Mouse (Mus musculus): ENCODE measurements around the gene Crip1.

The Crip1 gene

DNA sequence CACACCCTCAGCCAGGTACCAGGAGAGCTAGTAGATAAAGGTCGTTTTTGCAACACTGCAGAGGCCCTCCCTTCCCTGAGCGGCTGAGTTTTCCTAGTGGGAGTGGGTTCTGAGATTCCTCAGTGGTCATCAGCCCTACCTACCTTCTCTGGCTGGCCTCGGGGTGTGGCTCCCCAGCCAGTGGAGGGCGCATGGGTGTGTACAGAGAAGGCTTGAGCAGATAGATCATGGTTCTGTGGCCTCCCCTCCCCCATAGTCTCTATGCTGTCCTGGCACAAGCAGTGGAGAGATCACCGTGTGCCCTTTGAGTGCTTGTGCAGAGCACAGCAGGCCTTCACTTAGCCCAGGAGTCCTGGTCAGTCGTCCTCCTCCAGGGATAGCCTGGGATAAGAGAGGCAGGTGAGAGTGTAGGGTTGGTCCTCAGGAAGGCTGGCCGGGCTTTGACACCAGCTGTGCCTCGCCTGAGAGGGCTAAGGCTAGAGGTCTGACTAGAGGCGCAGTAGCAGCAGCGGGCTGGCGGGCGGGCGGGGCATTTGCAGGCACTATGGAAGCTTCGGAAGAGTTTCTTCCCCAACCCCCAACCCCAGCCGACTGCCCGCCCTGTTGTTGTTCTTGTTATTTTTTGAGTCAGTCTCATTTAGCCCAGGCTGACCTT, 2.4 kb downstream of the Crip1 start:
- peak; percentile 34 to 60 for DNase-seq

DNA sequence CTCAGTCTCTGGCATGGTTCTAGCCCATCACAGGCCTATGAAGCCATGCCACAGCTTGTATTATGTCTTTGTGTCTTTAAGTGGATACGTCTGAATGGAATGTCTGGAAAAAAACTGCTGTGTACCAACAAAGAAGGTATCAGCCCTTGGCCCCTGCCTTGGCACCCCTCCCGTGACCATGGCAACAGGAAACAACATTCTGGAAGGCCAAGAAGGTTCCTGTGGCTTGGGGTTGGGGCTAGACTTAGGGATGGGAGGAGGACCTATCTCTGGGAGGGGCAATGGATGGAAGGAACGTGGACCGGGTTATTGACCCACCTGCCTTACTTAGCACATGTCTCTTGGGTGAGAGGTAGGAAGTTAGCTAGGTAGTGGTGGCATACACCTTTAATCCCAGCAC, 3.2 kb downstream of the Crip1 start:
- peak; percentile 43 to 60 for DNase-seq

DNA sequence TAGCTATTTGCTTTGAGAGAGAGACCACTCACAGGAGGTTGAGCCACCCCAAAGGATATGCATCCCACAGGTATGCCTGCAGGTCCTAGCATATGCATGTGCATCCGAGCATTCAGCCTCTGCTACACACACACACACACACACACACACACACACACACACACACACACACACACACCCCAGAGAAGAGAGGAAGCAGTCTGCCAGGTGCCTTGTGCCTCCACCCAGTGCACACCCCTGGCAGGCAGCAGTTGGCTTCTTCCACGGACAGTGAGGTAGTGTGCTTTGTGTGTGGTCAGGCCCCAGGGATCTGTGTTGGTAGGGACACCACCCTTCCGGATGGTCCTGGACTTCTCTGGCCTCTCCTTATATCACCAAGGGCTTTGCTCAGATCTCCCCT, 3.8 kb downstream of the Crip1 start:
- no peak for DNase-seq

DNA sequence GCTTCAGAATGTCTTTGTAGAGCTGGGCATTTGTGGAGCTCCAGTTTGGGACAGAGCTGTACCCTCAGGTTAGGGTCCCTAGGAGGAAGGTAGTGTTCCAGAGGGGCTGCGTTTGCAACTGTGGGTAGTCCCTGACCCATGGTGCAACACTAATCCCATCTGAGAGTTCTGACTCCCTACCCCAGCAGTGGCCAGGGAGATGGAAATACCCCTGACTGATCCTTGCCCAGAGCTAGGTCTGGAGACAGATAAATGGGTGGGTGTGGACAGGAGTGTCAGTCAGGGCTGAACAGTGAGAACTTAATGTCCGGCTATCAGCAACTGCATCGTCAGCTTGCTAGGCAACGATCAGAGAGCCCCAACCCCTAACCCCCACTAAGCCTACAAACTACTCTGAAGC, 4.5 kb downstream of the Crip1 start:
- no peak for DNase-seq

DNA sequence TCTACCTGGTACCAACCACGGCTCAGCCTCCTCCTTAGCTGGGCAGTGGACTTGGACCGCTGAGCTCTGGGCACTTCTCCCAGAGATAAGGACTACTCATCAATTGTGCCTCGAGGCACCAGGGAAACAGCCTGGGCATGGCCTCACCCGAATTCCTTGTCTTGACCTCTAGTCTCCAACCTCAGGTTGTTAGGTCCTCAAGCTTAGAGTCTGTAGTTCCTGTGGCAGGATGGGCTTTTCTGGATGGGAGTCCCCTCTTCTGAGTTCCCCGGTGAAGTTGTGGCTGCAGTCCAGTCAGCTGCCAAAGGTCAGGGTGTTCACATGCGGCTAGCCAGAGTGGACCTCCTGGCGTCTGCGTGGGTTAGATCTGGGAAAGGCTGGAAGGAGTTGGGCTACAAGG, 4.9 kb downstream of the Crip1 start:
- peak; percentile 46 to 58 for DNase-seq

DNA sequence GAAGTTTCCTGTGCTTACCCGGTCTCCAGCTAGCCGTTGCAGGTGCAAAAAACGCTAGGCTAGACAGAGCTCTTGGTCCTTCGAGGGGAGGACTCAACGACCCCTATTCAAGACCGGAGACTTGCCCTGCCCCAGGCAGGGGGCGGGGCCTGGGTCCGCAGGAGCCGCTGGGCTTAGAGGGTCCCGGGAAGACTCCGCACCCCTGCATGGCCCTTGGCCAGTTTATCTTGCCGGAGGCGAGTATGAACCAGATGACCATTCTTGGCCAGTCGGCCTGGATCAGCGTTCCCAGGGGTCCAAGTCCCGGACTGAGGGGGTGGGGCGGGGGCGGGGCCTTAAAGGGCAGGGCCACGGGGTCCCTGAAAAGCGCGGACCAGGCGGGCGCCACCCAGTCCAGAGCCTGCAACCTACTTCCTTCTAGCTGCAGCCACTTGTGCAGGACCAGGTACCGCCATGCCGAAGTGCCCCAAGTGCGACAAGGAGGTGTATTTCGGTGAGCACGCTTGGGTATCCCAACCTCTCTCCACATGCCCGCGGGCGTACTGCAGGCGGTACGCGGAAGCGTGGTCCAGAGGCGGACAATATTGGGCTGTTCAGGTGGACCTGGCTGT, 5.7 kb downstream of the Crip1 start:
- peak; percentile 44 to 65 for DNase-seq

DNA sequence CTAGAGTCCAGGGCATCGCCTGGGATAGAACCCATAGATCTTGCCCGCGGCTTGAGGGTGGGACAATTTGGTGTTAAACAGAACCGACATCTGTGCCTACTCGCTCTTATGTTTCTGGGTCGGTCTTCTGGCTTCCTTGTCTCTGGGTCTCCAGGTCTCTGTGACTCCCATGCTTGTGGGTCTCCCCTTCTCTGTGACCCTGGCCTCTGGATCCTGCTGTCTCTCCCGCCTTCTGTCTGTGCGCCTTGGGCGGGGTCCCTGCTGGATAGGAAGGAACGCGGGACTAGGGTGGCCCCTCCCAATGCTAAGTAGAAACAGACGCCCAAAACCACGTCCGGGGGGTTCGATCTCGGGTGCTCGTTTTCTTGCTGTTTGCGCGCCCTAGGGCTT, 6.2 kb downstream of the Crip1 start:
- DNase-seq, result peak in 1 of 2 experiments; percentile 31

DNA sequence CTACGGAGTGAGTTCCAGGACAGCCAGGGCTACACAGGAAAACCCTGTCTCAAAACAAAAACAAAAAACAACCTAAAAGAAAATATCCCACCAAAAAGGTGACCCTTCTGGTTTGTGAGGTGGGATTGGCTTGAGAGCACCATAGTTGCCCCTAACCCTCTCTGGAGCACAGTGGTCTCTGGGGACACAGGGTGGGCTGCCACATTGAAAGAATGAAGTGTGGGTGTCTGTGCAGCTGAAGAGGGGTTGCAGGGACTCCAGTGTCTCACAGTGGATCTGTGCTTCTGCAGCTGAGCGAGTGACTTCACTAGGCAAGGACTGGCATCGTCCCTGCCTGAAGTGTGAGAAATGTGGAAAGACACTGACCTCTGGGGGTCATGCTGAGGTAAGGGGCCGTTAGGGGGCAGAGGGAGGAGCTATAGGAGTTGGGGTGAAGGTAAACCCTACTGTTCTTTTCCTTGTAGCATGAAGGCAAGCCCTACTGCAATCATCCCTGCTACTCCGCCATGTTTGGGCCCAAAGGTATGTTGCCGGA, 6.9 kb downstream of the Crip1 start:
- no peak for DNase-seq

DNA sequence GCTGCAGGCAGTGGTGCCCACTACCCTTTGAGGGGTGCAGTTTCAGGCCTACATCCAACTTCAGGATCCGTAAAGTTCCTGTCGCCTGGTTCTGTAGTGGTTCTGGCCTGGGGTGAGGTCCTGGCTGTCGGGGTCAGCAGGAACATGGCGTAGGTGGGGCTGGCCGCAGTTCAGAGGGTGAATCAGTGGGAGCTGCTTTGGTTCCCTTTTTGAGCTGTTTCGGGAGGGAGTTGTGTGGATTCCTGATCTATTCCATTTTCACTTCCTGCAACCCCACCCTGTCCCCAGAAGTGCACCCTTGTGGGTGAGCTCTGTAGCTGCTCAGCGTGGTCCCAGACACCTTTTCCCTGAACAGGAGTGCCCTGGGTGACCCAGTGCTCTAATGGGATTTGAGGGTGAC, 7.9 kb downstream of the Crip1 start:
- DNase-seq, result no peak

DNA sequence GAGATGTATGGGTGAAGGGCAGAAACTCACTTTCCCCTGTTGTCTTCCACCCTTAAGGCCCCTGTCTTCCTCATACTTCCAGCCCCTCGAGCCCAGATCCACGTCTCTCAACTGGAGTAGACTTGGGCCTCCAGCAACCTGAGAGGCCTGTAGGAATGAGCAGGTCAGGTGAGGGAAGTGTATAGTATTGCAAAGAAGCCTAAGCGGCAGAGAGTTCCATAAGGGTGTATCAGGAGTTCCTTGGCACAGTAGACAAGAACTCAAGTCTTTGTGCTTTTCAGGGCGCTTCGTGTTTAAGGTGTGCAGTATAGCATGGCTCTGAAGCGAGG, 8.6 kb downstream of the Crip1 start:
- DNase-seq, result no peak

DNA sequence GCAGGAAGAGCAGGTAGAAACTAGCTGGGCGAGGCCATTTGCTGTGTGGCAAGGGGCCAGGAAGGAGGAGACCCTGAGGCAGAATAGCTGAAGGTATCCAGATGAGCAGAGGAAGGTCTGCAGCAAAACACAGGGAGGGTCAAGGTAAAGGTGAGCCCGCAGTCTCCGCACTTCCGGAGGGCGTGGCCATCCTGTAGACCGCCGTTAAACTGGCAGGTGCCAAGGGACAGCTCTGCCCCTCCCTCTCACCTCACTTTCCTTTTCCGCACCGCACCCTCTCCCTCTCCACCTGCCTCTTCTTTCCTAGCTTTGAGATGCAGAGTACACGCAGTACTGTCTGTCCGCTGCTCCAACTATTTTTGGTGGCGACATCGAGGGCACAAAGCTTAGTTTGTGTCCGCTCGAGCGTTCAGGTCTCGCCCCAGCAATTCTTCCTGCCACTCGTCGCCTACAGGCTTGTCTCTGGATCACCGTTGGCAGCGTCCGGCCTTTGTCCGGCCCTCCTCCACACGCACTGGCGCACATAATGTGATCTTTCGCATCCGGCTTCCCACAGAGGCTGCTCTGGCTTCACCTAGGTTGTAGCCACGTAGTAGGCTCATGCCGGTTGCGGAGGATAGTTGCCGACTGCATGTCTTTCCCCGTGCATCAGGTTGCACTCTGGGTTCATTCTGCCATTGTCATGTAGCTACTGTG, 9.1 kb downstream of the Crip1 start:
- DNase-seq, result peak; percentile 62 to 76

DNA sequence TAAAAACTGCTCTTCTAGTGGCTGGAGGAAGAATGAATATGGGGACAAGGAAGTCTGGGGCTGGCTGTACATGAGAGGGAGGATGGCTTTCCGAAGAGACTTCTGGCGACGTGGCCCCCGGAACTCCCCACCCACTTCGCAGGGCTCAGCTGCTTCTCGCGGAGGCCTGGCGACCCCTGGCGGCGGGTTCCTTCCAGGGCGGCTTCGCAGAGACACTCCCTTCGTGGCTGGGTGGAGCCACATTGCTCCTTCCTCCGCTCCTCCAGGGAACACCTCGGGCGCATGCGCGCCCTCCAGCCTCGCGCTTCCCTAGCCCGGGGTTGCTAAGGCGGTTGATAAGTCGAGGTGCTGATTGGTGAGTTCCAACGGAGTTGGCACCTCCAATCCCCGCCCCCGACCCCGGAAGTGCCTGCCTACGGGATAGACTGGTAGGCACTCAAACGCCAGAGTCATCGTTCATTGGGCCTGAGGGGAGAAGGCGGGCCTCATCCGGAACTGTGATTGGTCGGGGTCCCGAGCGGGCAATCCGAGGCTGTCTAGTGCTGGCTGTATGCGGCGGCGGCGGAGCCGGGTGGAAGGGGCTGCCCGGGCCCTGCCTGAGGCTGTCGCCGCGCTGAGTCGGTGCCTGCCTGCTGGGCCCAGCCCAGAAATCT, 9.9 kb downstream of the Crip1 start, which contains the start of gene Tedc1:
TSS of gene Tedc1 (plus strand) at position 535 of the 653 bp plus-strand sequence.
- DNase-seq, result peak; percentile 99 to 100

DNA sequence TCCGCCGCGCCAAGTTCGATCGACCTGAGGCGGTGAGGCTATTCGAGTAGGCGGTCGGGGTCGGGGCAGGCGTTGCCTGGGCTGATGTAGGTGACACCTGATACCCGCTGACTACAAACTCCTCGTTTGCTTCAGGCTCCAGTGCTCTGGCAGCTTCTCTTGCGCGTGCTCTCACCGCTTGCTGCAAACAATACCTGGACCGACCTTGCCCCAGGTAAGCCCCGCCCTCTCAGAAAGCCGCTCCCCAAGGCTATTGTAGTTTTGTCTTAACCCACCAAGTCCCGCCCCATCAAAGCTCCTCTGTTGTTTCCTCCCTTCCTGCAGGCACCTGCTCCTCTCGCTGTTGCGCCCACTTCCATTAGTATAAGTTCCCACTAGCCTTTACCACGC, 10.4 kb downstream of the Crip1 start:
- DNase-seq, result no peak

DNA sequence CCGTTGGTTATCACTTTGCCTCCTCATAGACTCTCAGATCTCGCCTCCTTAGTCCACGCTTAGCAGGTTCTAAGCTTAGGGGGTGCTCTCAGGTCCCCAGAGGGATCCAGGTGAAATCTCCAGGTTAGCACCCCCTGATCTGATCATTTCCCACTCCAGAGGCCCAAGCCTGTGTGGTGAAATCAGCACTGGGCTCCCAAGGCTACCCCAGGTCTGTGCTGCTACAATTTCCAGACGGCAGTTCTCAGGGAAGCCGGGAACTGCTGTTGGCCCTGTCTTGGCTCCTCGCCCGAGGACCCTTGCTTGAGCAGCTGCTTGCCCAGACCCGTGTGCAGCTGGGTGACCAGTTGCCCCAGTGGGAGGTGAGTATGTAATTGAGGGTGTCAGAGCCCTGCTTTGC, 10.9 kb downstream of the Crip1 start:
- DNase-seq, result no peak

DNA sequence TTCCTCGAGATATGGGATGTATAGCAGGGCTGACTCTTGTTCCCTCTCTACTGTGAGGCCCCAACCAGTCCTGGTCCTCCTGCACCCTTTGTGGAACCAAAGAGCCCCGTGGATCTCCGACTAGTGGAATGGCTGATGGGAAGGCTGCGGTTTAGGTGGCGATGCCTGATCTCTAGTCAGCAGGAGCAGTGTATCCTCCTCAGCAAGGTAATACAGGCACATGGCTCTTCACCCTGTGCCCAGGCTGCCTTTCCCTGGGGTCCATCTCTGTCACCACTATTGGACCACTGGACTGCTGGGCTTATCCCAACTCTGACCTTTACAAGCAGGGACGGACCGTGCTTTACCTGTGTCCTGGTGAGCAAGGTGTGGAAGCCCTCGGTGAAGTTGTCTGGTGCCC, 11.4 kb downstream of the Crip1 start:
- no peak for DNase-seq

DNA sequence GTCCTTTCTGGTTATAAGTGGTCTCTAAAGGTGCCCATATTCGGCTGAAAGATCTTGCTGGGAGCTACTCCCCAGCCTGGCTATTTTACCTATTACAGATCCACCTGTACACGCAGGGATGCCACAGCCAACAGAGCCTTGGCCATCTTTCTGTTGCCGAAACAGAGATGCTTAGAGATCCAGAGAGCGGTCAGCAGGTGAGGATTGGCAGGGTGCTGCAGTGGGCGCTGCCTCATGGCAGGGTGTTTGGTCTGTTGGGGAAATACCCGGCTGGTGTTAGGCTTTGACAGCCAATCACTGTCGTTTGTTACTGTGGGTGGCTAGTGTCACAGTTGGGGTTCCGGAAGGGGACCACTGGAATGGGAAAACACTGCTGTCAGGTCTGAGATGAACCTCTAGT, 11.9 kb downstream of the Crip1 start:
- no peak for DNase-seq

DNA sequence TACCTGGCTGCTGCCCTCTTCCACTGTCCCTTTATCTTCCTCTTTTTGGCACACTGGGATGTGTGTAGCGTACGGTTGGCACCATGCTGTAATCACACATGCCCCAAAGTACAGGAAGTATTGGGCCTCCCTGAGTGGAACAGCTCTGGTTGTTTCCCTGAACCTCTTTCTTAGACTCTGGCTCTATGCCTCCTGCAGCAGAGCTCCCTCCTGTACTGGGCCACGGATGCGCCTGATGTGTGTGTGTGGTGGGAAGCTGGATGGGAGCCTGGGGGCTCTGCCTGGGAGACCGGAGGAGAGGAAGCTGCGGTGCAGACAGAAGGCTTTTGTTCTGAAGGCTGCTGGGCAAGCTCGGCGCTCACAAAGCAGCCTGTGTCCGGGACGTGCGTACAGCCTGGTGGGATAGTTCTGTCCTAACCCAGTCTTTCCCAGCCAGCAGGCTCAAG, 17.5 kb downstream of the Crip1 start:
- no peak for DNase-seq

DNA sequence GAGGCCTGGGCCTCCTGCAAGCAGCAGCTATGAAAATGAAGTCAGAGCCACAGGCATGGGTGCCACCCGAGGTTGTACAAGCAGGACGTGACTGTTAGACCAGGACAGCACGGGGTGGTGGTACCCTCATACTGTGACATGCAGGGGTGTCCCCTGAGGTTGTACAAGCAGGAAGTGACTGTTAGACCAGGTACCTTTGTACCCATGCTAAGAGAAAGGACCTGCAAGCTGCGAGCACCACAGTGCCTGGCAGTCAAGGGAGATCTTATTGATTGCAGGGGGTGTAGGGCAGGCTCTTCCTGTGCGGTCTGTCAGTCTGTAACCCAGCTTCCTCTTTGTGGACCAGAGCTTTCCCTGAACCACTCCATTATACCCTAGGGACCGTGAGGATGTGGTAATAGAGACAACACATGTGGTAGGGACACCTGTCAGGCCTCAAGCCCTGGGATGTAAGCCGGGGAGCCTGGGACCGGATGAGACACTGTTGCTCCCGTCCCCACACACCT, 22.0 kb downstream of the Crip1 start:
- DNase-seq, result no peak

DNA sequence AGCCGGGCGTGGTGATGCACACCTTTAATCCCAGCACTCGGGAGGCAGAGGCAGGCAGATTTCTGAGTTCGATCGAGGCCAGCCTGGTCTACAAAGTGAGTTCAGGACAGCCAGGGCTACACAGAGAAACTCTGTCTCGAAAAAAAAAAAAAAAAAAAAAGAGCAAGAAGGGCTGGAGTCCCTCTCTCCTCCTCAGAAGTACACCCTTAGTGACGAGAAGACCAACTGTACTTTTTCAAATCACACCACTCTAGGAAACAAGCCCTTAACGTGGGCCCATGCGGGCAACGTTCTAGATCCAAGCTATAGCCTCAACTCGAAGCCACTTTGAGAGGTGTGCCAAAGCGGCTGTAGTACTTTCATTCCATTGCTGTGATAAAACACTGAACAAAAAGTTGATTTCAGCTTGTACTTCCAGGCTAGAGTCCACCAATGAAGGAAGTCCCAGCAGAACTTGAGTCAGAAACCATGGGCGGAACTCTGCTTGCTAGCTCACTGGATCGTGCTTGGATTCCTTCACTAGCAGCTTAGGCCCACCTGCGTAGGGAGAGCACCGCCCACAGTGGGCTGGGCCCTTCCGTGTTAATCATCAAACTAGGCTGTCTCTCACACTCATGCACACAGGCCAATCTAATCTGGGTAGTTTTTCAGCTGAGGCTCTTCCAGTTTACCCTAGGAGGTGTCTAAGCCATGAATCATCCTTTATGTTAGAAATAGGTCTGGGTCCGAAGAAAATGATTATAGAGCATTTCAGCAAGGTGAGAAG, 31.0 kb downstream of the Crip1 start:
- no peak for DNase-seq

DNA sequence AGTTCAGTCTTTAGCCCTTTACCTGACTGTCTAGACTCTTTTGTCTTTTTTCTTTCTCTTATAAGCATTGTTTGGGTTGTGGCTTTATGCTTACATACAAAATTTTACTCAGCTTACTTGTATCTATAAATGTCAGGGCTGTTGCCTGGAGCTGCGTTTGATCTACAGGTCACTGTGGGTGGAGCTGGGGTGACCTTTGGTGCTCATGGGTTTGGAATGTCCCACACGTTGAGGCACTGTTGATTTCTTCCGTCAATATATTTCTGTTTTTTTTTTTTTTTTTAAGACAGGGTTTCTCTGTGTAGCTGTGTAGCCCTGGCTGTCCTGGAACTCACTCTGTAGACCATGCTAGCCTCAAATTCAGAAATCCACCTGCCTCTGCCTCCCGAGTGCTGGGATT, 34.9 kb downstream of the Crip1 start:
- no peak for DNase-seq

DNA sequence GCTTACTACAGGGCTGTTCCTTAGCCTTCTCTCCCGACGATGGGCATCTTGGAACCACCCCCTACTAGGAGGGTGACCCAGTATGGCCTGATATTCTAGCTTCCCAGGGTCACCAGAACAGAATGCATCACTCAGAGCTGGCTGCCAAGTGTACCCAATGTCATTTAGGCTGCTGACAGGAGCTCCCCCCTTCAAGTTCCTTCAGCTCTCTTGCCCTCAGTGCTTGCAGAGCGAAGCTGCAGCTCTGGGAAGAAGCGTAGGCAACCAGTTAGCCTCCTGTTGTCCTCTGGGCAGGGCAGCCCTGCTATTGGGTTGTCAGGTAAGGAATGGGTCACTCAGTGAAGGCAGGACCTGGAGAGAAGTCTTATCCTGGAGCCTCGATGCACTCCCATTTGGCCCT, 38.8 kb downstream of the Crip1 start:
- DNase-seq, result no peak

DNA sequence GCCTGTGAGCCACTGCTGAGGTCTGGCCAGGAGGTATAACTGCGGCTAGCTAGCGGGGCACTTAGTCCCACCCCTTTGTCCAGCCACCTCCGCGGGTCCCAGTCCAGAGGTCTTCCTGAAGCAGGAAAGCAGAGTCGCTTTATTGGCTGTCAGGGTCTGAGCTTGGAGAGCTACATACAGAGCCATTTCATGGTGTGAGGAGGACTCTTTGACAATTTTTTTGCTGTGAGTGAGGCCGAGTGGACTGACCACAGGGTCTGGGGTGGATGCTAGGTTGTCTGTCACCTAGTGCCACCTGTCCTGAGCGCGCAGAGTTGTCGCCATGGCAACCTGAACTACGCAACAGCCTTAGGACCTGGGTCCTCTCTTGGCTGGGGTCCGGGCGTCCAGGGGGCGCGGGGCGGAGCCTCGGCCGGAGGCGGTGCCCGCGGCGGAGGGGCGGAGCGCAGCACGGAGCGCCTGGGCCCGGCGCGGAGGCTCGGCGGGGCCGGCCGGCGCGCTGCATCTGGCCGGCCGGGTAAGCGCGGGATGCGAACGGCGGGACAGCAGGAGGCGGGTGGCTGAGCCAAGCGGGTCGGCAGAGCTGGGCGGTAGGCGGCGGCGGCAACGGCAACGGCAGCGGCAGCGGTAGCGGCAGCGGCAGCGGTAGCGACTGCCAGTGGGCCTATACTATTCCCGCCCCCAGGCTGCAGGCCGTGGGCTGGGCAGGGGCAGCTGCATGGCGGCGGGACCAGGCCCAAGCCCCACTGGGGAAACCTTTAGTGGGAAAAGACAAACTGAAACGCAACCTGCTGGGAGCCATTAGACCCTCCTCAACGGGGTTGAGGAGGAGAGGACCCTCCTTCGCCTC, 39.6 kb downstream of the Crip1 start, which contains the start of gene Tmem121:
TSS of gene Tmem121 (plus strand) at position 489 of the 850 bp plus-strand sequence.
- DNase-seq, result peak; percentile 4 to 22
